Mouse (Mus musculus) G1E (cell line): ENCODE results near the gene Nrg4.

Experiments
- CTCF ChIP-seq: IDR thresholded peaks from 2 replicates; pipeline ENCODE4 v1.5.1; 2012; ENCODE audit warnings: low read depth, low read length, inconsistent platforms, mixed read lengths
- GATA1 ChIP-seq: IDR thresholded peaks from 2 replicates; pipeline ENCODE4 v1.6.1; 2012; ENCODE audit warnings: borderline replicate concordance, low read length, inconsistent platforms, mixed read lengths

DNA sequence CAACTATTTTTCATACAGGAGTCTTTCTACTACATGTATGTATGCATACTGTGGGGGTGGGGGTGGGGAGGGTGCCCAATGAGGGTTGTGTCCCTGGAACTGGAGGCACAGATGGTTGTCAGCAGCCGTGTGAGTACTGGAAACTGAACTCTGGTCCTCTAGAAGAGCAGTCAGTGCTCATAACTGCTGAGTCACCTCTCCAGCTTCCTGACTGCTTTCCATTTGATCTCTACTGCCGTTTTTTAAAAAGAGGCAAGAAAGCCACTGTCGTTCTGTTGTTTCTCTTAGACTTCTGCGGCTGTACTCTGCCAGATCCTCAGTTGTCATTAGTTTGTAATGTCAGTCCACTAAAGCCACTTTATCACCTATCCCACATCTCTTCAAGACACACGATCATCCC, 19.1 kb downstream of the Nrg4 start:
- TF ChIP-seq CTCF (no peak), GATA1 (no peak)
